Mouse (Mus musculus) heart, postnatal 4 days (tissue): Measurements from ENCODE around the gene Golph3l. TPM values are rescaled to one million over a fixed set of nuclear protein-coding genes. Genes with fewer than 3 reads are reported as not detected.

ENCODE experiments used
- DNase-seq: peaks from one replicate; pipeline ENCODE4 v3.0.0; 2021
- total RNA-seq, 2 experiments: library from RNA; stranded (reverse); gene quantifications; 2 replicates each; pipeline ENCODE4 v1.2.3; 2021

Golph3l gene
- total RNA-seq, 2 experiments from 2014 or later = 16.9 to 20.5 TPM

GRCm38 (mm10) chr3:95624628-95625503 is 36.1 kb downstream of the Golph3l start, which contains the start of gene Ensa:
Gene Ensa (plus strand): TSS chr3:95624993.
- DNase-seq = peak; percentile 97

GRCm38 (mm10) chr3:95627763-95628162 is 39.0 kb downstream of the Golph3l start:
- no peak for DNase-seq

GRCm38 (mm10) chr3:95629755-95630154 is 41.0 kb downstream of the Golph3l start:
- no peak for DNase-seq

- no peak for DNase-seq
These were observed 42.1 kb downstream of the Golph3l start for GRCm38 (mm10) chr3:95630856-95631255.

GRCm38 (mm10) chr3:95631304-95631703 is 42.6 kb downstream of the Golph3l start:
- DNase-seq = no peak

DNA sequence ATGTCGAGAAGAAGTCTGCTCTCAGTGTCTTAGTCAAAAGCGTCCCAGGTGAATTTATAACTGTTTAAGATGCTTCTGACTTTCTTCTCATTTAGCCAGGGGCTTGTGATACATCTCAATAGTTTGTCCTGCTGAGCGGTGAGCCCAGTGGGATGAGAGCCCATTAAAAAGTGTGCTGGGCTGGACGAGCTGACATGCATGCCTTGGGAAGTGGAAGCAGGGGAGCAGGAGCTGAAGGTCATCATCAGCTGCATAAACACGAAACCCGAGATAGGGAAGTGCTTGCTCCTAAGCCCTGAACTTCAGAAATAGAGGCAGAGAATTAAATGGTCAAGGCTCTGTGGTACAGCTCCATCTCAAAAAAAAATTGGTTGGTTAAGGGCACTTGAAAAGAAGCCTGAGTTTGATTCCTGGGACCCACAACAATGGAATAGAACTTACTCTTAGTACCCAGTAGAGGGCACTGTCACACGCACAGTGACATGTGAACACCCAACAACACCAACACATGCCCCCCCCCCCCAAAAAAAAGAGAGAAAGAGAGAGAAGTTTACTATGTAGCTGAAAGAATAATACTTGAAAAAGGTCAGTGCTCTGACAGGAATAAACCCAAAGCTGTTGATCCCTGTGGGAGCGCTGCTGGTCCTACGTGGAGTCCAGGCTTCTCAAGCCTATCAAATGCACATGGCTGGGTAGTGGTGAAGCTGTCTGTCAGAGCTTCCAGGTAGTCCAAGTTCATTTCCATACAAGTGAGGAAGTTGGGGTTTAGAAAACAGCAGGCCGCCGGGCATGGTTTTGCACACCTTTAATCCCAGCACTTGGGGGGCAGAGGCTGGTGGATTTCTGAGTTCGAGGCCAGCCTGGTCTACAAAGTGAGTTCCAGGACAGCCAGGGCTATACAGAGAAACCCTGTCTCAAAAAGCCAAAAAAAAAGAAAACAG is 44.2 kb downstream of the Golph3l start:
- DNase-seq = no peak

GRCm38 (mm10) chr3:95635636-95636035 is 46.9 kb downstream of the Golph3l start:
- no peak for DNase-seq

GRCm38 (mm10) chr3:95636072-95636471 is 47.3 kb downstream of the Golph3l start:
- no peak for DNase-seq

- DNase-seq = no peak
These were observed 51.0 kb downstream of the Golph3l start for GRCm38 (mm10) chr3:95639694-95640093.

- no peak for DNase-seq
These were observed 54.4 kb downstream of the Golph3l start for GRCm38 (mm10) chr3:95643097-95643496.

GRCm38 (mm10) chr3:95645313-95646235 is 56.8 kb downstream of the Golph3l start:
- no peak for DNase-seq

DNA sequence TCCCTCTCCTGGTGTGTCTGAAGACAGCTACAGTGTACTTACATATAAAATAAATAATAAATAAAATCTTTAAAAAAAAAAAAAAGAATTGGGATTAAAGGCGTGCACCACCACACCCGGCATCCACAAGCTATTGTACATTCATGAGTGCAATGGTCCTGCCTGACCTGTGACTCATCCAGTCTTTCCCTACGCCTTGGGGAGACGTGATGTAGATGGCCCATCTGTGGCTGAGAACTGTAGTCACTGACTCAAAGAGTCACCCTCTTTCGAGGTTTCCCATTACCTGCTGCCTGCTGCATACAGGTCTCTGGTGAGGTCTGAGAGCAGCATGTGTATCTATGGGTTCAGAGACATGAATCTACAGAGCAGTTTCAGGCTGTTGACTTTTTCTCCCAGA is 59.3 kb downstream of the Golph3l start:
- DNase-seq = no peak

DNA sequence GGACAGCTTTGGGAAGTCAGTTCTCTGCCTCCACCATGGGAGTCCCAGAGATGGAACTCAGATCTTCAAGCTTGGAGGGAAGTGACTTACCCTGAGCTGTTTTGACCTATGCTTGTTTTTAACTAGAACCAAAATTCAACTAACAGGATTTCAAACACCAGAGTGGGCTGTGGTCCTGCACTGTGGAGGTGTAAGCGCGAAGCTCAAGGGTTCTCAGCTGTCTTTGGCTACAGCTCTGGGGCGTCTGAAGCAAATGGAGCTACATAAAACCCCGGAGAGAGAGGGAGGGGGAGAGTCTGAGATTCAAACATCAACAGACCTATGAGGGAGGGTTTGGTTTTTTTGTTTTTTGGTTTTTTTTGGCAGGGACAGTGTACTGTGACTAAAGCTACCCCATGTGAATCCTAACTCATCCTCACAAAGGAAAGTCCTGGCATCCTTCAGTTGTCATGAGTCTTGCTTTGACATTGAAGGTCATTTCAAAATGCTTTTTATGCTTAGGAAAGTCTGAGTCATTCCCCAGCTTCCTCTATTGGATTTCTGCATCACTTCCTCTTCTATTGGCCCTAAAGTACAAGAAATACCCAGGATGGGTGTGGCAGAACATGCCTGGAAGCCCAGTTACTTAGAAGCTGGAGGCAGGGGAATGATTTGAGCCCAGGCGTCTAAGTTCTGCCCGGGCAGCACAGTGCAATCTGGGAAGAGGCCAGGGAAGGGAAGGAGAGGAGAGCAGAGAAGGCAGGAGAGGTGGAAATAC is 61.7 kb downstream of the Golph3l start:
- peak; percentile 62 for DNase-seq

DNA sequence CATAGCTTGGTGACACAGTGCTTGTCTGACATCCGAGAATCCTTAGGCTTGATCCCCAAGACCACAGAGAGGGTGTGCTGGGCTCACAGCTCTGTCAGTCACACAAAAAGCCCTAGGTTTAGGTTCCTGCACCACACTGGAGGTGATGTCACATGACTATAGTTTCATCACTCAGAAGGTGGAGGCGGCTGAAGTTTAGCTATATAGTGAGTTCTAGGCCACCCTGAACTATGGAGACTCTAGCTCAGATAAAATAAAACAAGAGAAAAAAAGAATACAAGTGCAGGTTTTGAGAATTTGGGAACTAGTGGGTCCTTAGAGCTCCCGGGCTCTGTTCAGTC is 62.3 kb downstream of the Golph3l start:
- no peak for DNase-seq

DNA sequence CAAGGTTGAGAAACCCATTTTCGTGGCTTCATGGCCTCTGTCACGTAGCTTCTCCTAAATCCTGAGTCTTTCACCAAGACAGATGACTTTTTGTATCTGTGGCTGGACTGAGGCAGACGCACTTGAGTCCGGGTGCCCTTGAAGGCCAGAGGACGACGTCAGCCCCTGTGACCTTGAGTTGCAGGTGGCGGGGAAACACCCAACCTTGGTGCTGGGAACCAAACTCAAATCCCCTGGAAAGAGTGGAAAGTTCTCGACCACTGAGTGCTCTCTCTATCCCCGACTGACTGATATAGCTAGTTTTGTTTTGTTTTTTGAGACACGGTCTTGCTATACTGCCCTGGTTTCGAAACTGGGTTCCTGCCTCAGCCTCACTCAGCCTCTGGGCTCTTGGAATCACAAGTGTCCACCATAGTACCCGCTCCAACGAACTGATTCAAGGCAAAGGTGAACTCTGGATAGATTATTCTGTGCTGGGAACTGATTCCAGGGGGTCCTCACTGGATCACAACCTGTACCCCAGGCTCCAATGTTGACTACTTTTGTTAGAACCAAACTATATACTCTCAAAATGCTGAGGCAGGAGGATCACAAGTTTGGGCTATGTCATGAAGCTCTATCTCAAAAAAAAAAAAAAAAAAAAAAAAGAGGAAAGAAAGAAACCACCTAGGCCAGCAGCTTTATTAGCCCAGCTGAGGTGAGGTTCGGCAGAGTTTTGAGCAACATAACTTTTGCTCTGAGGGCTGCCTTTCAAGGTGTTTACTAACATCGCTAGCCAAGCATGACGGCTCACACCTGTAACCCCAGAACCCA is 62.9 kb downstream of the Golph3l start:
- no peak for DNase-seq

DNA sequence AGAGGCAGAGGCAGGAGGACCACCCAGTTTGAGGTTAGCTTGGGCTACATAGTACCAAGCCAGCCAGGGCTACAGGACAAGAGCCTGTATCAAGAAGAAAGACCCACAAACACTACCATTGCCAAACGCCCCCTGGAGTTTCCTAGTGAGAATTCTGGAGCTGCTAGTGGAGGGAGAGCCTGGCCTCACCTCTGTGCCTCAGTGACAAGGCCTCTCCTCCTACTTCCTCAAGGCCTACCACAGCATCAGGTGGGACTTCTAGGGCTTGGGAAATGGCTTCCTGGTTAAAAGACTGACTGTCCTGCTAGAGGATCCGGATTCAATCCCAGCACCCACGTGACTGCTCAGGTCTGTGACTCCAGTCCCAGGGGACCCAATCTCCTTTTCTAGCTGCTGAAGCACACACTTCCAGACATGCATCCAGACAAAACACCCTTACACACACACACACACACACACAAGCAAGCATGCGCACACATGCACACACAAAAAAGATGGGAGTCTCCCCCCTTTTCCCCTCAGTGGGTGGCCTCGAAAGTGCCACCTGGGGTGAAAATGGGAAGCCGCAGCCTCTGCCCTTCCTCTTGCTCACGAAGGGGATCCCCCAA is 63.6 kb downstream of the Golph3l start:
- no peak for DNase-seq

- DNase-seq = no peak
These were observed 64.1 kb downstream of the Golph3l start for GRCm38 (mm10) chr3:95652871-95653270.

DNA sequence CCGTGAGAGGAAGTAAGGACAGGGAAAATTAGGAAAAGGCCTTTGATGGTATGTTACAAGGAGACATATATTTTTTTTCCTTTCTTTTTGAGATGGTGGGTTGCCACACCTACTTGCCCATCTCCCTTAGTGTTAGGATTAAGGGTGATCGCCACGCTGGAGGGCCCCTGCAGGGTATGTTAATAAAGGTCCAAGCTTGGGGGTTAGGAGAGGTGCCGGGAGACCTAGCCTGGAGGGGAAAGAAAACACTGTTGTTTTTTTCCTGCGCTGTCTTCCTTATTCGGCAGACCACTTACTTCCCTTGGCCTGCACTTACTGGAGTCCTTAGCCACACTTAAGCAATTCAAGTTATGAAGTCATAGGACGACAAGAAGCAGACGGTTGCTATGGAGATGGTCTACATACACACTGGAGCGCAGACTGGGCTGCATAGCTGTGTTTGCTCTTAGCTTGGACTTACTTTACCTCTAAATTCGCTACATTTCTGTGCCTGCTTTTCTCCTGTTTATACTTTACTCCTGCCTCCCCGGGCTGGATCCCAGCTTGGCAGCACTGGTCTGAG is 64.8 kb downstream of the Golph3l start:
- no peak for DNase-seq

DNA sequence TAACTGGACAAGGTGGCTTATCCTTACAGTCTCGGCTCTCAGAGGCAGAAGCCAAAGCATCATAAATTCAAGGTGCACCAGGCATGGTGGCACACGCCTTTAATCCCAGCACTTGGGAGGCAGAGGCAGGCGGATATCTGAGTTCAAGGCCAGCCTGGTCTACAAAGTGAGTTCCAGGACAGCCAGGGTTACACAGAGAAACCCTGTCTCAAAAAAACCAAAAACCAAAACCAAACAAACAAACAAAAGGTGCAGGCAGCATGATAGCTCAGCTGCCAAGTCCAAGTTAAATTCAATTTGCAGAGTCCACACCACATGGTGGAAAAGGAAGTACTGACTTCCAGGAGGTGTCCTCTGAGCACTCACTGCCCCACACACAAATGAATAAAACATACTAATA is 65.6 kb downstream of the Golph3l start:
- peak; percentile 3 for DNase-seq

- DNase-seq = peak; percentile 7
These were observed 66.7 kb downstream of the Golph3l start for GRCm38 (mm10) chr3:95655437-95655836.
